Mouse (Mus musculus) embryonic facial prominence, embryonic 14.5 days (tissue): Measurements from ENCODE around the gene Ercc5. TPM values are rescaled to one million over a fixed set of nuclear protein-coding genes. Genes with fewer than 3 reads are reported as not detected.

Experiments used
- ATAC-seq: fragments of 200-750 bp; cut with Nextera tagmentation; 2 replicates; pipeline ENCODE4 v1.8.0; 2017; ENCODE audit warnings: low read depth, moderate number of reproducible peaks, moderate TSS enrichment
- DNase-seq: peaks from one replicate; pipeline ENCODE4 v3.0.0-alpha.2; 2015; ENCODE audit warnings: low spot score
- H3K27ac ChIP-seq: fragments of 300-500 bp; sonication (generic); replicated peaks from 2 replicates; pipeline ENCODE4 v1.5.1; 2014; ENCODE audit warnings: low read depth, mild to moderate bottlenecking, low read length, moderate library complexity
- H3K27me3 ChIP-seq: fragments of 300-500 bp; sonication (generic); replicated peaks from 2 replicates; pipeline ENCODE4 v1.6.1; 2014; ENCODE audit warnings: low read length; ENCODE audit not compliant: control insufficient read depth, insufficient read depth
- H3K36me3 ChIP-seq: fragments of 300-500 bp; sonication (generic); 2 replicates; pipeline ENCODE4 v1.6.1; 2014; ENCODE audit warnings: low read length, mixed read lengths; ENCODE audit not compliant: control insufficient read depth, insufficient read depth
- H3K4me1 ChIP-seq: fragments of 300-500 bp; sonication (generic); 2 replicates; pipeline ENCODE4 v1.6.1; 2014; ENCODE audit warnings: antibody characterized with exemption, low read length; ENCODE audit not compliant: control insufficient read depth, insufficient read depth
- H3K4me2 ChIP-seq: fragments of 300-500 bp; sonication (generic); 2 replicates; pipeline ENCODE4 v1.6.1; 2014; ENCODE audit warnings: low read depth, mild to moderate bottlenecking, low read length, moderate library complexity, mixed read lengths
- H3K4me3 ChIP-seq: fragments of 300-500 bp; sonication (generic); 2 replicates; pipeline ENCODE4 v1.5.1; 2014; ENCODE audit warnings: low read depth, mild to moderate bottlenecking, low read length
- H3K9ac ChIP-seq: fragments of 300-500 bp; sonication (generic); 2 replicates; pipeline ENCODE4 v1.6.1; 2014; ENCODE audit warnings: low read depth, mild to moderate bottlenecking, low read length, moderate library complexity, mixed read lengths
- H3K9me3 ChIP-seq: fragments of 300-500 bp; sonication (generic); 2 replicates; pipeline ENCODE4 v1.6.1; 2016; ENCODE audit warnings: low read length; ENCODE audit not compliant: control insufficient read depth
- WGBS: fragments of 180-500 bp; shearing (Covaris S2); extraction: QIAGEN DNeasy Blood & Tissue Kit; methylation state at CpG from one replicate; pipeline ENCODE4 v1.1.7; 2014; 5-methylcytosine and 5-hydroxymethylcytosine counted together
- polyA plus RNA-seq: library from polyadenylated mRNA; unstranded; fragments of >200 nt; fragmentation: Nextera tagmentation; extraction: Ambion mirVana; gene quantifications from 2 replicates; pipeline ENCODE4 v1.2.1, GENCODE M21; 2014

Ercc5 gene
- polyA plus RNA-seq, 1 experiment from 2014 or later = 22.4 TPM

- Histone ChIP-seq H3K9ac (no peak overlapping the region), H3K27me3 (no peaks in the 10 kb centered on the region), H3K9me3 (no peaks in the 10 kb centered on the region), H3K4me3 (no peak overlapping the region), H3K4me2 (no peak overlapping the region), H3K4me1 (no peaks in the 10 kb centered on the region; the same call in 1 of the 2 replicates), H3K27ac (no peak overlapping the region), H3K36me3 (no peaks in the 10 kb centered on the region)
- 61% methylated on average over 2 of the region's 2 CpGs for WGBS
- DNase-seq (no peak), ATAC-seq (no peak)
Measured at GRCm38 (mm10) chr1:44214443-44214842, 66.9 kb downstream of the Ercc5 start.

- WGBS = 44% methylated on average over 2 of the region's 2 CpGs
Measured at GRCm38 (mm10) chr1:44216352-44217116, 69.0 kb downstream of the Ercc5 start.

GRCm38 (mm10) chr1:44217118-44217517, 69.6 kb downstream of the Ercc5 start:
- WGBS = 47% methylated on average over 2 of the region's 2 CpGs
- H3K36me3 ChIP-seq = no peaks in the 10 kb centered on the region
- H3K27me3 ChIP-seq = no peaks in the 10 kb centered on the region
- no peak overlapping the region for H3K4me3 ChIP-seq
- no peaks in the 10 kb centered on the region; the same call in 1 of the 2 replicates for H3K4me1 ChIP-seq
- H3K27ac ChIP-seq = no peak overlapping the region
- H3K9me3 ChIP-seq = no peaks in the 10 kb centered on the region
- DNase-seq (peak; percentile 63), ATAC-seq (no peak)
- H3K4me2 ChIP-seq = no peak overlapping the region
- no peak overlapping the region for H3K9ac ChIP-seq

More at GRCm38 (mm10) chr1:44216352-44217116, 69.0 kb downstream of the Ercc5 start:
- Histone ChIP-seq H3K4me1 (no peaks in the 10 kb centered on the region; the same call in 1 of the 2 replicates), H3K9ac (no peak overlapping the region), H3K4me3 (no peak overlapping the region), H3K9me3 (no peaks in the 10 kb centered on the region), H3K4me2 (no peak overlapping the region; the same call in 1 of the 2 replicates), H3K27me3 (no peaks in the 10 kb centered on the region), H3K27ac (0 out of 2 replicates have a peak overlapping the region, but pooled peaks have one; percentile 21), H3K36me3 (no peaks in the 10 kb centered on the region)
- ATAC-seq = peak; percentile 75
- DNase-seq = peak; percentile 79

GRCm38 (mm10) chr1:44218876-44219275, 71.3 kb downstream of the Ercc5 start, which contains the start of gene Mettl21e:
Mettl21e (minus strand) TSS chr1:44218961.
- H3K4me1 ChIP-seq = no peaks in the 10 kb centered on the region; the same call in 1 of the 2 replicates
- H3K4me3 ChIP-seq = no peak within 1 kb of the TSS
- ATAC-seq (peak; percentile 33; the same call in 1 of the 2 replicates), DNase-seq (peak; percentile 33)
- H3K27ac ChIP-seq = no peak within 1 kb of the TSS
- H3K9ac ChIP-seq = no peak within 1 kb of the TSS
- H3K9me3 ChIP-seq = no peaks in the 10 kb centered on the region
- no peaks in the 10 kb centered on the region for H3K27me3 ChIP-seq
- H3K4me2 ChIP-seq = no peak within 1 kb of the TSS
- 50% methylated on average over 1 of the region's 1 CpGs for WGBS
- H3K36me3 ChIP-seq = no peaks in the 10 kb centered on the region

- Histone ChIP-seq H3K4me1 (no peaks in the 10 kb centered on the region), H3K4me3 (no peak overlapping the region), H3K27ac (no peak overlapping the region), H3K36me3 (no peaks in the 10 kb centered on the region), H3K27me3 (no peaks in the 10 kb centered on the region), H3K9ac (no peak overlapping the region), H3K4me2 (no peak overlapping the region), H3K9me3 (peaks cover 11% of the 10 kb centered on the region)
- peak; percentile 55; the same call in 1 of the 2 replicates for ATAC-seq
- DNase-seq = peak; percentile 71
- WGBS = 37% methylated on average over 2 of the region's 2 CpGs
Measured at GRCm38 (mm10) chr1:44229044-44229443, 81.5 kb downstream of the Ercc5 start.

Other genes with a start within 250 kb of the Ercc5 start
- 50.6 and 52.8 TPM in 2 replicates for gene Tpp2, start 214.1 kb upstream of the Ercc5 start, polyA plus RNA-seq
- gene Mettl21c, start 127.7 kb upstream of the Ercc5 start, polyA plus RNA-seq = 1.2 and 2.4 TPM in 2 replicates
- 0.03 and 0.11 TPM in 2 replicates for gene Gm8251, start 85.8 kb upstream of the Ercc5 start, polyA plus RNA-seq
- gene Tex30, start 45.3 kb upstream of the Ercc5 start, polyA plus RNA-seq = 61.2 and 66.0 TPM in 2 replicates
- gene Kdelc1, start 28.9 kb upstream of the Ercc5 start, polyA plus RNA-seq = 63.6 and 72.6 TPM in 2 replicates
- 19.6 and 20.9 TPM in 2 replicates for gene Bivm, start 28.8 kb upstream of the Ercc5 start, polyA plus RNA-seq
- 0.38 and 1.8 TPM in 2 replicates for gene Mettl21e, start 71.2 kb downstream of the Ercc5 start, polyA plus RNA-seq